Mouse (Mus musculus) naive thymus-derived CD4-positive, alpha-beta T cell, adult 2 months (primary cell): ENCODE results near the gene Dusp10.

ENCODE experiments used
- DNase-seq: peaks from one replicate; pipeline ENCODE4 v3.0.0-alpha.2; 2011; ENCODE audit warnings: low read depth

Gene Dusp10

DNA sequence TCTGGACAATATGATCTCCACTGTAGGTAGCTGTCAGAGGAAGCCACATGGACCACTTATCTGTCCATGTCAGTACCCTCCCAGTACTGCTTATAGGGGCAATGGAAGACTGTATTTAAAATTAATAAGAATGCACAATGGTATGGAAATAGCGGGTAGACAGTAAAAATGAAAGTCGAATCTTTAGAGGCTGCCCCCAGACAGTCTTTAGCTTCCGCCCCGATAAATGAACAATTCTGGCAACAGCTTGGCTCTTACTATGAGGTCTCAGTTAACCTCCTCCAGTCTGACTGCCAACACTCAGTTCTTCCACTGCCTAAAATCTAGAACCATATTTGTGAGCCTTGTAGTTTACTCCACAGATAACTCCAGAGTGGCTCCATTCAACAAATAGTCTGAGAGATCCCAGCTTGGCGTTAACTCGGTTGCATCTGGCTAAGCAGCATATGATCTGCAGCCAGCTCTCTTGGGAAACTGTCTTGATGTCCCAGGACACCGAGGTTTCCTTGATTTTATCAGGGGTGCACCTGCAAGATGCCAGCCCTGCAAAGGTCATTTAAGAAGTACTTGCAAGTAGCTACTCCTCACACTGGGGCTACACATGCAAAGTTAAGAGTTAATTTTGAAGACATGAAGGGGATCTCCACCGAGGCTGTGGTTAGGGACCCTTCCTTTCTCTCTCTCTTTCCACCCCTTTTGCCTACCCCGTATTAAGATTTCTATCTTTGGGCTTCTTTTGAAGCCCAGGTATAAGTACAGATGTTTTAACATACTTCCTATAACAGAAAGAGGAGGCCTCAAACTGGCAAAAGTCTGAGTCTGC lies 88.0 kb downstream of the Dusp10 start:
- DNase-seq: peak; percentile 36

DNA sequence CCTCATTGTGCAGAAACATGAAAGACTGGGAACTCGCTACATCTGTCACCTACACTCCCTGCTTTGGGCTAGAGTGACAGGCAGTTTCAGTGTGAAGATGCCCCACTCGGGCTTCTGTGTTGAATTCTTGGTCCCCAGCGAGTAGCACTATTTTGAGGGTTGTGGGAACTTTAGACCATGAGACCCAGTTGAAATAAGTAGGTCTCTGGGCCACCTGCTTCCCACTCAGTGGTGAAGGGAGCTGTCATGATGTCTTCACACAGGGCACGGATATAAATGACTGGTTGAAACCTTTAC lies 88.6 kb downstream of the Dusp10 start:
- DNase-seq: no peak

DNA sequence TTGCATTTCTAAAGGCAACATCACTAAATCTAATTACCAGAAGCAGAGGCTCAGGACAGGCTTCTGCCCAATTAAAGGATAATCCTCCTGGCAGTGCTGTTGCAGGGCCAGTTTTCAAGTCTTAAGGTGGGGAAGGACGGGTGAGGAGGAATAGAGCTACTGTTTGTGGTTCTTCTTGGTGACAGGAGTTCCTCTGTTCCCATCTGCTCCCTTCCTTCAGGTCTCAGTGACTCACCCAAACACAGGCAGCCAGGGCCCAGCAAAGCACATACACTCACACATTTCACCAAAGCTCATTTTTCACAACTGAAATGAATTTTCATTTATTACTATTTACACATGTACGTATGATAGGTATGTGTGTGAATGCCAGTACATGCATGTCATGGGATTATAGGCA lies 93.7 kb downstream of the Dusp10 start:
- DNase-seq: no peak

DNA sequence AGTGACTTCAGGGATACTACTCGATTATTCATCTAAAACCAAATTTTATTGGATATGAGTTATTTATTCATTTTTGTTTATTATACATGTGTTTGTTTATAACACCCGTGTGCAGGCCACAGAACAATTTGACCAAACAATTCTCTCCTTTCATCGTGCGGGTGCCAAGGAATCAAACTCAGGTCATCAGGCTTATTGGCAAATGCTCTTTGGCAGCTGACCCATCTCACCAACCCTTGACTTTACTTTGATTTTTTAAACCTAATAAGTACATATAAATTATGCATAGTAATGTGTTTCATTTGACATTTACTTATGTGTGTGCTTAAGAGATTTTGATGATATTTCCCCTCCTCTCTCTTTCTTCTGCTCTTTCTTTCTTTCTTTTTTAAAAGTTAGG lies 94.3 kb downstream of the Dusp10 start:
- no peak for DNase-seq

DNA sequence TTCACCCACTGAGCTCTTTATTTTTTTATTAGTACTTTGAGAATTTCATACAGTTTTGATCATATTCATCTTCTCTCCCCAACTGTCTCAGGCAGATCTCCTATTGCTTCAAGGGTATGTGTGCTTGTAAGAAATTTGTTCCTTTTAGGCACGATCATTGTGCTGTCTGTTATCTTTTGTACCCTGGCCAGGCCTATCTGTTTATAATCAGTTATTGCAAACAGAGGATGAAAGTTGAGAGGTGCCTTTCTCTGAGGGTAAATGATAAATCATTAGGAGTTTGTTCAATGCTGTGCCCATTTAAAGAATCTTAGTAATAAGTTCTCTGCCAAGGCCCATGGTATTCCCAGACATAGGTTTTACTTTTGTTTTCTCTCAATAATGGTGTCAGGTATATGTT lies 95.2 kb downstream of the Dusp10 start:
- DNase-seq: no peak

DNA sequence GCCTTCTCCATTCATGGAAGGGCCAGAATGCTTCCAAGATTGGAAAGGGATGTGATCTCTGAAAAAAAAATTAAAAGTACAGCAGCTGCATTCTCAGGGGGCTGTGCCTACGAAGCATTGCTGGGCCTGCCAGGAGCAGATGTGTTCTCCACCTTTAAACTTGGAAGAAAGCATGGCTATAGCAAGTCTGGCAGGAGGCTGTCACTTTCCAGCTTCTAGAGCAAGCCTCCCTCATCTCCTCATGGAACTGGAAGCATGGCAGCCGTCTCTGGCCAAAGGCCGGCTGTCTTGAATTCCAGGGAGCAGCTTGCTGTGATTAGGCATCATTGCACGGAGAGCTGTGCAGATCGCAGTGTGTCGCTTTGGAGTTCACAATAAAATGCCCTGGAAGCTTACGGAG lies 104.5 kb downstream of the Dusp10 start:
- DNase-seq: no peak

DNA sequence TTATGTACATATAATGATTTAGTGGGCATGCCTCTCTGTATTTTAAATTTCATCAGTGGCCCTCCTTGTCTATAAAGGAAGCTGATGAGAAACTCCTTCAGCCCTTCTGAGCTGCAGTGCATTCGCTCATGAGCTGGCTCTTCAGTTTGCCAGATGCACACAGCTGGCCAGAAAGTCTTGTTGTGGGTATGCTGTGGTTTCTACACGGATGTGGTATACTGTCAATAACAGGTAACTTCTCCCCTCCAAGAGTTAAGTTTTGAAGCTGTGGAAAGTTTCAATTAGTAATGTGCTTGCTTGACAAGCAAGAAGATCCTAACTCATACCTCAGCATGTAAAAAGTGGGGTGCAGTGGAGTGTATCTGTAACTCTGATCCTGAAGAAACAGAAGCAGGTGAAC lies 104.9 kb downstream of the Dusp10 start:
- peak; percentile 81 for DNase-seq

DNA sequence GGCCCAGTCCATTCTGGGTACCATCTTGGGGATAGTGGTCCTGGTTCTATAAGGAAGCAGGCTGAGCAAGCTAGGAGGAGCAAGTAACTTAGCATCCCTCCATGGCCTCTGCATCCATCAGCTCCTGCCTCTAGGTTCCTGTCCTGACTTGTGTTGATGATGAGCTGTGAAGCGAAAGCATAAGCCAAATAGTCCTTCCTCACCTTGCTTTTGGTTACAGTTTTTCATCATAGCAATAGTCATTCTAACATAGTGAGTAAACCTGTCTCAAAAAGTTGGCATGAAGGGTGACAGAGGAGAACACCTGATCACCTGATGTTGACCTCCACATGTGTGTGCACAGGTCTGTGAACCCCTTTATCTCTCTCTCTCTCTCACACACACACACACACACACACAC lies 105.5 kb downstream of the Dusp10 start:
- DNase-seq: peak; percentile 52
